Mouse (Mus musculus) stomach, embryonic 15.5 days (tissue): ENCODE data around the gene Mpp6. TPM values are rescaled to one million over a fixed set of nuclear protein-coding genes. Genes with fewer than 3 reads are reported as not detected.

ENCODE experiments used
- ATAC-seq: fragments of 200-750 bp; cut with Nextera tagmentation; 2 replicates; pipeline ENCODE4 v1.8.0; 2017; ENCODE audit warnings: low read depth, moderate number of reproducible peaks, moderate TSS enrichment; ENCODE audit not compliant: insufficient read depth, low FRiP score
- H3K27ac ChIP-seq: fragments of 300-500 bp; sonication (generic); 2 replicates; pipeline ENCODE4 v1.5.1; 2015; ENCODE audit warnings: mild to moderate bottlenecking, inconsistent platforms
- H3K27me3 ChIP-seq: fragments of 300-500 bp; sonication (generic); replicated peaks from 2 replicates; pipeline ENCODE4 v1.6.1; 2015; ENCODE audit warnings: inconsistent platforms
- H3K36me3 ChIP-seq: fragments of 300-500 bp; sonication (generic); 2 replicates; pipeline ENCODE4 v1.6.1; 2015; ENCODE audit warnings: inconsistent platforms
- H3K4me1 ChIP-seq: fragments of 300-500 bp; sonication (generic); 2 replicates; pipeline ENCODE4 v1.6.1; 2015; ENCODE audit warnings: inconsistent platforms
- H3K4me2 ChIP-seq: fragments of 300-500 bp; sonication (generic); 2 replicates; pipeline ENCODE4 v1.6.1; 2015; ENCODE audit warnings: mild to moderate bottlenecking, inconsistent platforms
- H3K4me3 ChIP-seq: fragments of 300-500 bp; sonication (generic); replicated peaks from 2 replicates; pipeline ENCODE4 v1.5.1; 2015; ENCODE audit warnings: inconsistent platforms
- H3K9ac ChIP-seq: fragments of 300-500 bp; sonication (generic); 2 replicates; pipeline ENCODE4 v1.6.1; 2015; ENCODE audit warnings: inconsistent platforms
- H3K9me3 ChIP-seq: fragments of 300-500 bp; sonication (generic); 2 replicates; pipeline ENCODE4 v1.6.1; 2016; ENCODE audit warnings: inconsistent platforms
- WGBS: fragments of 180-500 bp; shearing (Covaris S2); methylation state at CpG from one replicate; pipeline ENCODE4 v1.1.7; 2015; 5-methylcytosine and 5-hydroxymethylcytosine counted together
- polyA plus RNA-seq: library from polyadenylated mRNA; unstranded; fragments of >200 nt; fragmentation: Nextera tagmentation; extraction: Ambion mirVana; gene quantifications from 2 replicates; pipeline ENCODE4 v1.2.1, GENCODE M21; 2015

The Mpp6 gene
- polyA plus RNA-seq, 1 experiment from 2014 or later: 59.0 TPM

DNA sequence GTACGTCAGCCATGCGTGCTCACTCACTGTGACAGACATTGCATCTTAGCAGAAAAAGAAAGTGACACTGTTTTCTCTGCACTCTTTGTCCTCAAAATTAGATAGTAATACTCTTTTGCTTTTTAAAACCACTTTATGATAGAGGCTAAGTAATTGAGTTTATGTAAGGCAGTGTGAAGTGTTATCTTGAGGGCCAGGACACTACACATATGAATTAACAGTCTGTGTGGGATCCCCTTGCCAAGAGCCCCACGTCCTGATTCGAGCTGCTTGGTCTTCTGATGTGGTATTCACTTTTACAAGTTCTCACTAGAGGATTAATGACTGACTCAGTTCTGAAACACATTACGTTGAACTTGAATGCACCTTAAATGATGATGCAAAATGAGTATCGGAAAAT, 49.8 kb downstream of the Mpp6 start:
- Histone ChIP-seq H3K27me3 (no peaks in the 10 kb centered on the region), H3K4me1 (no peaks in the 10 kb centered on the region), H3K9me3 (no peaks in the 10 kb centered on the region), H3K9ac (no peak overlapping the region), H3K4me2 (no peak overlapping the region), H3K27ac (no peak overlapping the region), H3K4me3 (no peak overlapping the region), H3K36me3 (no peaks in the 10 kb centered on the region)
- 86% methylated on average over 6 of the region's 6 CpGs for WGBS
- no peak for ATAC-seq

DNA sequence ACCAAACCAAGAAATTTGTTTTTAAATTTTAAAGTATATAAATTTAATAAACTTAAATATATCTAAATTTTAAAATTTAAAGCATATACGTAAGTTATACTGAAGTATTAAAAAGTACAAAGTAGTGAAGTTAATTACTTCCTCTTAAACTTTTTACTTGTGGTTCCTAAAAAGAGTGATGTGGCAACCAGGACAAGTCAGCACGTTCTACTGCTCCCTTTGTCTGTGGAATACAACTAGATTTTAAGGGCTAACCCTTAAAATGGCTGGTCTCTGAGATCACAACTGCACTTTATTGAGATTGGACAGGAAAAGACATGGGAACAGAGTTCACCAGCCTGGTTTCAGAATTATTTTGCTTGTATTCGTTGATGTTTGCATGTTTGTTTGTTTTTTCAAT, 53.0 kb downstream of the Mpp6 start:
- H3K36me3 ChIP-seq: no peaks in the 10 kb centered on the region
- H3K4me2 ChIP-seq: no peak overlapping the region
- H3K27ac ChIP-seq: no peak overlapping the region
- no peaks in the 10 kb centered on the region for H3K4me1 ChIP-seq
- no peak overlapping the region for H3K4me3 ChIP-seq
- H3K9me3 ChIP-seq: no peaks in the 10 kb centered on the region
- ATAC-seq: no peak
- H3K27me3 ChIP-seq: no peaks in the 10 kb centered on the region
- no peak overlapping the region for H3K9ac ChIP-seq
- WGBS: 81% methylated on average over 3 of the region's 3 CpGs

DNA sequence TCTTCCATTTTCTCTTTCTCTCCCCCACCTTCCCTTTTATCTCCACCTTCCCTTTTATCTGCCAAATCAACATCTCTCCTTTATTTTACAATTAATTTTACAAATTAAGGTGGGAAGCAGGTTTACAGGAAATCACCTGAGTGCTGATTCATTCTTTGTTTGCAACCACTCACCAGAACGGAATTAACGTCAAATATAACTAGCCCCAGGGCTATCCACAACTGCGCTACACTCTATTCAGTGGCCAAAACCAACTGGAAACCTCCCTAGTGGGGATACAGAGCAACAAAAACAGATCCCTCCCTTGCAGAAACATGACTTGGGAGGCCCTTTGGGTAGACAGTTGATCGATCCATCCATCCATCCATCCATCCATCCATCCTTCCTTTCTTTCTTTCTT, 58.8 kb downstream of the Mpp6 start:
- Histone ChIP-seq H3K4me3 (no peak overlapping the region), H3K9ac (no peak overlapping the region), H3K36me3 (no peaks in the 10 kb centered on the region), H3K4me1 (no peaks in the 10 kb centered on the region), H3K4me2 (no peak overlapping the region), H3K9me3 (no peaks in the 10 kb centered on the region), H3K27me3 (no peaks in the 10 kb centered on the region), H3K27ac (no peak overlapping the region)
- 95% methylated on average over 4 of the region's 4 CpGs for WGBS
- no peak for ATAC-seq

DNA sequence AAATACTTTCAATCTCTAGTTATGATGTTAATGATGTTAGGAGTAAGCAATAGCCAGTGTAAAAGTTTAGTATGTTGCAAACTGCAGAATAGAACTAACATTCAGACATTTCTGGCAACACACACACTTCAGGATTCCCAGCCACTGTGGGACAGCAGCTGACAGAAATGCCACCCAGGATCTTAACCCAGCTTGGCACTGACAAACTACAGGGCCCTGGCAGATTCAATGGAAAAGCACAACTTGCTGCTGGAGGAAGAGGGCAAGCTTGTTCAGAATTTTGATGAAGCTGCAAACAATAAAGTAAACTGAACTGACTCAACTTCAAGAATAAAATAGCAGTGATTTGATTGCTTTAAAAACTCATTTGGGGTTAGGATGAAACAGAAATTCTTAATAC, 59.7 kb downstream of the Mpp6 start:
- Histone ChIP-seq H3K4me2 (no peak overlapping the region), H3K9me3 (no peaks in the 10 kb centered on the region), H3K4me3 (no peak overlapping the region), H3K9ac (no peak overlapping the region), H3K4me1 (no peaks in the 10 kb centered on the region), H3K27me3 (no peaks in the 10 kb centered on the region), H3K27ac (no peak overlapping the region), H3K36me3 (no peaks in the 10 kb centered on the region)
- no peak for ATAC-seq

DNA sequence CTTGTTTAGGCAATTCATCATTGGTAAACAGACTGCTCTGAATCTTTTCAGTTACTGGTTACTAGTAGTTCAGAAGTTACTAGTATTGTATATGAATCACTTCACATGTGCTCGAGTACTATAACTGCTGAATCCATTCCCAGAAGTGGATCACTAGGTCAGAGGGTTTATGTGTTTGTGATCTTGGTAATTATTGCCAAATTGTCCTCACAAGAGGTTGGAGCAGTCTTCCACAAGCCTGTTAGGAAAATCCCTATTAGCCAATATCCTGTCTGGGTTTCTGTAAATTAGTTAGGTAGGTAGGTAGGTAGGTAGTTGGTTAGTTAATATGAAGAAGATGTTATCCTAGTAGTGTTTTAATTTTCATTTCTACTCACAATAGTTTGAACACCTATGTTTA, 65.7 kb downstream of the Mpp6 start:
- Histone ChIP-seq H3K27ac (no peak overlapping the region), H3K9ac (no peak overlapping the region), H3K27me3 (no peaks in the 10 kb centered on the region), H3K4me2 (no peak overlapping the region), H3K4me3 (no peak overlapping the region), H3K4me1 (no peaks in the 10 kb centered on the region), H3K36me3 (no peaks in the 10 kb centered on the region), H3K9me3 (no peaks in the 10 kb centered on the region)
- WGBS: 67% methylated on average over 1 of the region's 1 CpGs
- no peak for ATAC-seq

DNA sequence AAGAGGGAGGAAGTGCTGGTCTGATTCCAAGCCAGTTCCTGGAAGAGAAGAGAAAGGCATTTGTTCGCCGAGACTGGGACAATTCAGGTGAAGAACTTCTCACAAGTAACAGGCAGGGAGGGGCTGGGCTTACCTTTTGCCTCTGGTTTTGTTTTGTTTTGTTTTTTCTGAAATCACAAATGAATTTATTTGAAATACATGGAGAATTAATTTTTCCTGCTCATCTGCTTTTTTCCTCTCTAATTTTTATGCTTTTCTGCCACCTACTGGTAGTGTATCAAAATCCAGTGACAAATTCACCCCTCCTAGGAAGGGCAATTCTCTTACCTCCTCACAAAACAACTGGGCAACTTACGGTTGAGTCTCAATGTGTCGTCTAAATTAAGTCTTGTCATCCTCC, 70.1 kb downstream of the Mpp6 start:
- H3K27me3 ChIP-seq: no peaks in the 10 kb centered on the region
- no peak overlapping the region for H3K4me3 ChIP-seq
- peaks cover 7% of the 10 kb centered on the region; the same call in 1 of the 2 replicates for H3K36me3 ChIP-seq
- H3K27ac ChIP-seq: no peak overlapping the region
- H3K4me1 ChIP-seq: no peaks in the 10 kb centered on the region
- no peak overlapping the region for H3K9ac ChIP-seq
- WGBS: 70% methylated on average over 4 of the region's 4 CpGs
- H3K9me3 ChIP-seq: no peaks in the 10 kb centered on the region
- no peak overlapping the region for H3K4me2 ChIP-seq
- no peak for ATAC-seq

DNA sequence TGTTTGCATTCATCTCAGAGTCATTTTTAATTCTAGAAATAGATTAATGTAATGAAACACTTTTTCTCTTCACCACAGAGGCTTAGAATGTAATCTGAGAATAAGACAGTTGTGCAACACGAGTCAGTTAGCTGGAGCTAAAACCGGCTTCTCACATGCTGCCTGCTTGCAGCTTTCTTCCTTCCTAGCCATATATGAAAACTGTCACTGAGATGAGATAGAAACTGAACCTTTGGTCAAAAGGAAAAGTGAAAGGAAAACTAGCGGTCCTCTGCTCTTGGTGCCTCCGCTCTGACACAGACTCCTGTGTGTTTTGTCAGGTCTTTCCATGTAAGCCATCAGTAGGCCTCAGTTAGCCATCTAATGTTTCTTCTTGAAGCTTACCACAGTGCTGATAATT, 77.9 kb downstream of the Mpp6 start:
- peaks cover 7% of the 10 kb centered on the region; the same call in 1 of the 2 replicates for H3K36me3 ChIP-seq
- ATAC-seq: no peak

DNA sequence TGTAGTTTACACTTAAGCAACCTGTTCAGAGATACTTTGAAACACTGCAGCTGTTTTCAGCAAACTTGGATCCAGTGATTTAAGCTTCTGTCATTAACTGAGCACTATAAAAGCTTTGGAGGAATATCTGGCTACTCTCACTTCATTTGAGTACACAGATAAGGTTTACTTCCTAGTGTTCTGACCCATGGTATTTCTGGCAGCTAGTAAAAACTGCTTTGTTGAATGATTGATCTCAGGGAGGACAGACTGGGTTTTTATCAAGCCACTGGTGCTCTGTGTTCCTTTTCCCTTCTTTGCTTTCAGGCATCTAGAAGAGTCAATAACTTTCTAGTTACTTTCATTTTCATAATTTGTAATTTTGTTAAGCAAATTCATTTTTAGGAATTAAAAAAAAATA, 79.3 kb downstream of the Mpp6 start:
- H3K4me1 ChIP-seq: no peaks in the 10 kb centered on the region
- H3K27ac ChIP-seq: no peak overlapping the region
- 0 out of 2 replicates have a peak, but pooled peaks cover 4% of the 10 kb centered on the region for H3K36me3 ChIP-seq

More for the DNA sequence above, 77.9 kb downstream of the Mpp6 start:
- Histone ChIP-seq H3K27ac (no peak overlapping the region), H3K4me2 (no peak overlapping the region), H3K4me3 (no peak overlapping the region), H3K9me3 (no peaks in the 10 kb centered on the region), H3K9ac (no peak overlapping the region), H3K4me1 (no peaks in the 10 kb centered on the region), H3K27me3 (no peaks in the 10 kb centered on the region)
- WGBS: 68% methylated on average over 4 of the region's 4 CpGs

DNA sequence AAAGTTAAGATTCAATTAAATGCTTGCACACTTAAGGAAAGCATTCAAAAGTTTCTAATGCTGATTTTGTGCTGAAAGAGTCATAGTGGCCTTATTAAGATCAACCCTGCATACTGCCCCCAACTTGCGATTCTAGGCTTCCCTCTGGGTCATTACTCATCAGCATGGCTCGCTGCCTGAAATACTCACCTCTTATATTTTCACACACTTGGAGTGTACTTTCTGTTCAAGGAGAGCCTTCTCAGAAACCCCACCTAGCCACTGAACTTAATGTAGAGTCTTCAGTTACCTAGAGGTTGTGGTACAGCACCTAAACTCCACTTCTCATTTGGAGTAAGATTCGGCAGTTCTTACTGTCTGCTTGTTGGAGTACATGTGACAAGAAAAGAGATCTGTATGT, 81.6 kb downstream of the Mpp6 start:
- WGBS: 83% methylated on average over 3 of the region's 3 CpGs
- Histone ChIP-seq H3K4me2 (no peak overlapping the region), H3K4me3 (no peak overlapping the region), H3K27ac (no peak overlapping the region), H3K36me3 (0 out of 2 replicates have a peak, but pooled peaks cover 2% of the 10 kb centered on the region), H3K9ac (no peak overlapping the region), H3K9me3 (no peaks in the 10 kb centered on the region), H3K27me3 (no peaks in the 10 kb centered on the region), H3K4me1 (no peaks in the 10 kb centered on the region)
- ATAC-seq: no peak

More for the DNA sequence above, 79.3 kb downstream of the Mpp6 start:
- no peaks in the 10 kb centered on the region for H3K9me3 ChIP-seq
- no peak overlapping the region for H3K9ac ChIP-seq
- no peak for ATAC-seq
- no peak overlapping the region for H3K4me2 ChIP-seq
- H3K27me3 ChIP-seq: no peaks in the 10 kb centered on the region
- H3K4me3 ChIP-seq: no peak overlapping the region

DNA sequence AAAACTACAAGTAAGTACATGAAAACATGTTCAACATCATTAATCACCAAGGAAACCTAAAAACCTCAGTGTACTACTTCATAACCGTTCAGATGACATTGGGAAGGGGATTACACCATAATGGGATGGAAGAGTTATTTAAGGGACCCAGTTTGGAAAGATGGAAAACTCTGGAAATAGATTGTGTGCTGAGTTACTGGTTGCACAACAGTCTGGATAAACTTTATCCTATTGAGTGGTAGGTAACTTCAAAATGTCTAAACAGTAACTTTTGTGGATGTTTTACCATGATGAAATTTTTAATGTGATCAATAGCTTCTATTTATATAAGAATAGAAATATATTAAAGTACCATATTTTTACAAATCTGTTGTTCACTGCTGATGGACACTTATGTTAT, 82.1 kb downstream of the Mpp6 start:
- Histone ChIP-seq H3K9ac (no peak overlapping the region), H3K4me2 (no peak overlapping the region), H3K27ac (no peak overlapping the region), H3K4me3 (no peak overlapping the region), H3K27me3 (no peaks in the 10 kb centered on the region), H3K4me1 (no peaks in the 10 kb centered on the region), H3K9me3 (no peaks in the 10 kb centered on the region), H3K36me3 (0 out of 2 replicates have a peak, but pooled peaks cover 2% of the 10 kb centered on the region)
- whole genome bisulfite sequencing: 63% methylated on average over 1 of the region's 1 CpGs
- ATAC-seq: no peak

DNA sequence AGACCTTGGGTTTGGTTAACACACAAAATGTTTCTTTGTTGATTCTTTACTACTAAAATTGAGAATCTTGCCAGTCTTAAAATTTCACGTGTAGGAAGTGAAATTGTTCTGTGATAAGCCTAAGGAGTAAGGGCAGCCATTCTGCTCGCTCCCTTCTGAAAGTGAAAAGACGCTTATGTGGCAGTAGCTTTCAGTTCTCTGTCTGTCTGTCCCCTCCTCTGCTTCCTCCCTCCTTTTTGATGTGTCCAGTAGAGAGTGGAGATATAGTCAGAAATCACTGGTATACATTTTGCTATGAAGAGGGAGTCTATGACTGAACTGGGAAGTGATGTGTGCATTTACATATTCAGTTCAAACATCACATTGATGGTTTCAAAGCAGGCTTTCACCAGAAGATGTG, 82.8 kb downstream of the Mpp6 start:
- no peak overlapping the region for H3K4me2 ChIP-seq

DNA sequence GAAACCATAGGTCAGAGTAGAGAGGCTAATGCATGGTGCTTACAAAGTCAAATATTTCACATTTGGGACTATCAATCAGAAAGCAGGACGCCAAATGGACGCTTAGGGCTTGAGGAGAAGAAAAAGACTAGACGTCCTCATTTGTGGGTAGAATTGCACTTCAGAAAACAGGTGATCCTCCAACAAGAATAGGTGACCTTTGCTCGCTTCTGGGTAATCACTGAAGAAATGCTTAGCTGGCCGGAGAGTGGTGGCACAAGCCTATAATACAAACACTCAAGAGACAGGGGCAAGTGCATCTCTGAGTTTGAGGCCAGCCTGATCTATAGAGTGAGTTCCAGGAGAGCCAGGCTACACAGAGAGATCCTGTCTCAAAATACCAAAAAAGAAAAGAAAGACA, 83.8 kb downstream of the Mpp6 start:
- H3K9ac ChIP-seq: no peak overlapping the region
- no peaks in the 10 kb centered on the region for H3K27me3 ChIP-seq
- no peak overlapping the region for H3K4me3 ChIP-seq
- no peaks in the 10 kb centered on the region for H3K9me3 ChIP-seq
- 67% methylated on average over 5 of the region's 5 CpGs for WGBS
- H3K36me3 ChIP-seq: 0 out of 2 replicates have a peak, but pooled peaks cover 2% of the 10 kb centered on the region
- H3K27ac ChIP-seq: no peak overlapping the region
- no peak for ATAC-seq
- H3K4me1 ChIP-seq: no peaks in the 10 kb centered on the region
- no peak overlapping the region for H3K4me2 ChIP-seq

More for the DNA sequence above, 82.8 kb downstream of the Mpp6 start:
- Histone ChIP-seq H3K9ac (no peak overlapping the region), H3K4me3 (no peak overlapping the region), H3K27ac (no peak overlapping the region), H3K9me3 (no peaks in the 10 kb centered on the region), H3K4me1 (no peaks in the 10 kb centered on the region), H3K27me3 (no peaks in the 10 kb centered on the region), H3K36me3 (0 out of 2 replicates have a peak, but pooled peaks cover 2% of the 10 kb centered on the region)
- 84% methylated on average over 3 of the region's 3 CpGs for WGBS
- no peak for ATAC-seq

DNA sequence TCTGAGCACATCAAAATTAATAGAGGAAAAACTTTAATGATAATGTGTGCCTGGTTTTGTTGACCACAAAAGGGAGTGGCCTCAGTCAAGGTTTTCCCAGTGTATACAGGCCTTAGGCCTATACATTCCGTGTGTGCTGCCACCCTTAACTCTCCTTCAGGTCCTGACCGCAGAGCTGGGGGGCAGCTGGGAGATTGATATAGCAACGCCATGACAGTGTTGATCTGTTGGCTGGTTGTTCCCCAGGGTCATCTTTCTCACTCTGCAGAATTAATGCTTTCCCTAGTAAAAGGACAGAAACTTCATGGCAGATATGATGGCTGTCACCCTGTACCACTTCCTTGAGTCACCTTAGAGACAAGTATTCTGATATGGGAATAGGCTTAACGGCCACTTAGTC, 94.3 kb downstream of the Mpp6 start:
- WGBS: 83% methylated on average over 4 of the region's 4 CpGs
- H3K4me1 ChIP-seq: no peaks in the 10 kb centered on the region
- H3K27ac ChIP-seq: no peak overlapping the region
- H3K36me3 ChIP-seq: no peaks in the 10 kb centered on the region
- no peak overlapping the region for H3K4me2 ChIP-seq
- no peak overlapping the region for H3K4me3 ChIP-seq
- no peaks in the 10 kb centered on the region for H3K9me3 ChIP-seq
- H3K27me3 ChIP-seq: no peaks in the 10 kb centered on the region
- no peak overlapping the region for H3K9ac ChIP-seq
- no peak for ATAC-seq
